Mouse (Mus musculus) natural killer cell, adult 2 months (primary cell): Measurements from ENCODE around the gene Oxa1l.

Experiments used
- DNase-seq, 2 experiments: peaks; one replicate each; pipeline ENCODE4 v3.0.0; 2022; ENCODE audit warnings: low spot score in 2 of 2

Gene Oxa1l

DNA sequence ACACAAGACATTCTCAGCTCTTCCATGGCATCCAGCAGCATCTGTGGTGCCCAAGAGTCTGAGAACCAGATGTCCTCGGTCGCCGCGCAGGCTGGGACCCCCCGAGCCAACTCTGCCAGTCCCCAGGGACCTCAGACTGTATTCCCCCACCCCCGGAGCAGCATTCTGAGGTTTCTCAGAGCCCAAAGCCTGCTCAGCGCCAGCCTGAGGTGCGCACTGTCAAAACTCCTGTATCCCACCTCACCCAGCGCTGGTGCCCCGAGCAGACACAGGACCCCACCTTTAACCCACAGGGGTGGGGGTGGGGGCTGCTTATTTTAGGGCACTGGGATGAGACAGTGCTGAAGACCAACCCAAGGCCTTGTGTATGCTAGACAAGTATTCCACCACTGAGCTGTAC is 10.8 kb downstream of the Oxa1l start:
- DNase-seq: no peak

DNA sequence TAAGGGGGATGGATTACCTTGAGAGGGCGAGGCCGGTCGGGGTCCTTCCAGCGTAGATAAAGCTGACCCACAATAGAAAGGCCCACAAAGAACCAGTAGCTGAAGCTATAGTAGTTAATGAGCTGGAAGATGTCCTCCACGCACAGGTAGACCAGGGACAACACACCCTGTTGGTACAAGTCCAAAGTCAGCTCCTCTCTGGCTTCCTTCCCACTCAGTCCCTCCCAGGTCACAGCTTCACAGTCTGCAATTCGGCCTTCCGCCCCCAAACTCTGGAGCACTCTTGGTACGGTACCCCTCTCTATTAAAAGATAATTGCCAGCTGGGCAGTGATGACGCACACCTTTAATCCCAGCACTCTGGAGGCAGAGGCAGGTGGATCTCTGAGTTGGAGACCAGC is 12.3 kb downstream of the Oxa1l start:
- no peak for DNase-seq

DNA sequence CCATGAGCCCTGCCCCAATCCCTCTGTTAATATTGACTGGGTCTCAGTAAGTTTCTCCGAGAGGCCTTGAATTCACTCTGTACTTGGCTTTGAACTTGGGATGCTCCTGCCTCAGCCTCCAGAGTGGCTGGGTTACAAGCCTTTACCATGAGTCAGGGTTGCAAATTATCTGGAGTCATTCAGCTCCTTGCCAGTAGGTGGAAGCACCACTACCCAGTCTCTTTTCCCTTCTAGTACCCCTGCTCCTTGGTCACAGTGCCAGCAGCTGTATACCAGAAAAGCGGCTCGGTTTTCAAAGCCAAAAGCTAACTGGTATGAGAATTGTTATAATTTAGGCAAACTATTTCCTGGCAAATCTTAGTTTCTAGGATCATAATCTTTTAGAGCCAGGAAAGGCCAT is 15.3 kb downstream of the Oxa1l start:
- DNase-seq: peak; percentile 14 to 41

DNA sequence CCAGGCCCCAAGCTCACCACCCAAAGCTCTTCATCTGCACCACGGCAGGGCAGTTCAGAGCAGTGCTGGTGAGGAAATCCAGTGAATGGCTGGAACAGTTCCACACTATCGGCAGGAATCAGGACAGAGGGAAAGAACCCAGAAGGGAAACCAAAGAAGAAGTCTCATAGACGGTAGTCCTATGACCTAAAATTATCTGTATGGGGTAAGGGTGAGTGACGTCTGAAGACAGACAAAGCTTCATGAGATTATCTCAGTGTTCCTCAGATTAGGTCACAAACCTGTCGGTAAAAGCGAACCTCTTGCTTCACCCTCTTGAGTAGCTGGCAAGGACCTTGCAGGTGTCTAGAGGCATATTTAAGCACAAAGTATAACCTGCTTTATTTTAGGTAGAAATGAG is 16.5 kb downstream of the Oxa1l start:
- no peak for DNase-seq

DNA sequence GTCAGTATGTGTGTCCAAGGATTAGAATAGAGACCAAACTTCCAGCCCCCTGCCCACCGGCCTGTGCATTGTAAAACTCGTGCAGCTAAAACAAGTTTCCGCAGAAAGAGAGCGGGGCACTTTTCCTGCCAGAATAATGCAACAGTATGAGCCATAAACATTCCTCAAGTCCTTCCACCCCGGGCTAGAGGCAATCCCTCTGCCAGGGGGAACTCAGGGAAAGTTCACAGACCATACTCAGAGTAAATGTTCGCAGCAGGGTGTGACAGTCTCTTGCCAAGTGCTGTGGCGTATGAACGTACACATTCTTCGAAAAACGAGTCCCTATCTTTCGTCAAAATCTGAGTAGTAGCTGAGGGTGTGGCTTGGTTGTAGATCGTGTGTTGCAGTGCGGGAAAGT is 18.9 kb downstream of the Oxa1l start:
- DNase-seq: no peak

DNA sequence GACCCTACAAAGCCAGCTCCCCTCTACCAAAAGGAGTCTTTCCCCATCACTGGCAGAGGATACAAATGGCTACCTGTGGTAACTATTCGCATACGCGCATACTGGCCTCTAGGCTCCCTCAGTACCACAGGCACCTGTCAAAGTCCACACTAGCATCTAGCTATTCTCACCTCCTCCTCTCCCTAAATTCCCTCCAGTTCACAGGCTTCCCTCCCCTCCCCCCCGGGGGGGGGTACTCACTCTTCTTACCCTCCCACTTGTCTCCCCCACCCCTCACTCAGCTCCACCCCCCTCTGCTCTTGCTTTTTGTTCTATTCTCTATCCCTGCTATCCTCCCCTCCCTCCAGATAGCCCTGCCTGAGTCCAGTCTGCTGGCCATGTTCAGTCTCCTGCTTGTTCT is 20.0 kb downstream of the Oxa1l start:
- DNase-seq: no peak

DNA sequence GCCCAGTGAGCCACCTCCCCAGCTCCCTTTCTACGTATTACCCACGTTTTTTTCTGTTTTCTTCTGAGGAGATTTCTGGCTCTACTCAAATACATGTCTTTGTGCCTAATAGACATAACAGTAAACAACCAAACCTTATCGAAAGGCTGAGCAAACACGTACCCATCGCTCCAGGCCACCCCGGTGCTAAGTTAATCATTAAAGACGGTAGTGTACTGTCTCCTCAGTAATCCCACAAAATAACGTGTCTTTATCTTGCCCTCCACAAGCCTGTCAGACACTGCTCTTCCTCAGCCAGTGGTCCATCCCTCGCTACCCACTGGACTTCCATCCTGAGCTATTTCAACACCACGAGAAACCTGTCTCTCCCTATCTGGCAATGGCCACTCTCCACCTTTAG is 21.2 kb downstream of the Oxa1l start:
- DNase-seq: no peak

DNA sequence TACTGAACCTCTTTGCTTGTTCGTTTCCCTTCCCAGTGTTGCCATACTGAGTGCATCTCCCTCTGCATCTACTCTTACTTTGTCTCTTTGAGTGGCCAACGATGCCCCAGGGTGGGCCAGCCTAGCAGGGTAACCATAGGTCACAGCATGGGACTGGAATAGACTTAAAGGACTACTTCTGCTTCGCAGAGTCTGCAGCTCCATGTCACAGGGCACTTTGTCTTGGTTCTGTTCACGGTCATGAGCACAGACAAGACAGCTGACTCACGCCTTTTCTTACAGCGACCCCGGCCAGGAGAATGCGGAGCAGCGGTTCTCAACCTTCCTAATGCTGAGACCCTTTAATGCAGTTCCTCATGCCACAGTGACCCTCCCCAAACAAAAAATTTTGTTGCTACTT is 22.0 kb downstream of the Oxa1l start:
- no peak for DNase-seq

DNA sequence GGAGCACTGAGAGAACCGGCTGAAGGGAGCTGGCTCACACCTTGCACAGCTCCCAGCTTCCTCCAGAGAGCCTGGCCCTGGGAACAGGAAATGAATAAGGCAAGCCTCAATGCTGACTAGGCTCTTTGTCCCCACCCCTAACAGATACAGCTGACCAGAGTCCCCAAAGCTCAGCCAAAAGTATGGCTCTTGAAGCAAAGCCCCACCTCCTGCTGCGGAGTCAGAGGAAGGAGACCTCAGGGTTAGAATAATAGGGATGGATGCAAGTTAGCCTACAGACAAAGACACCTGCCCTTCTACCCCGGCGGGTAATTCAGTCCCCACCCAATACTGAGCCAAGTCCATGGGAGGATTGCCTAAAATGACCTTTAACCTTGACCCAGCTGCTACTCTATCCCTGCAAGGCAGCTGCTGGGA is 22.7 kb downstream of the Oxa1l start:
- DNase-seq: no peak

DNA sequence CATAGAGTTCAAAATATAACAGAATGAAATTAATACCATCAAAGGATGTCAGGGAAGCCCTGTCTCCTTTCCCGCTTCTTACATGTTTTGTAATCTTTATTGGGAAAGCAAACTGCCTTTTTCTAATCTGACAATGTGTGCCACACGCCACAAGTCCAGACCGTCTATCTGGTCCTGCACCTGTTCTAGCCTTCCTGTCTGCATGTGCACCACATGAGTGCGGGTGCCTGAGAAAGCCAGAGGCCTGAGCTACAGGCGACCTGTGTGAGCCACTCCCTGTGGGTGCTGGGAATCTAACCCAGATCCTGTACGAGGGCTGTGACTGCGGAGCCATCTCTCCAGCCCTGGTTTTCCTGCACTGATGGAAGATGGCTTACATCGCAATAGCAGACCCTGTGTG is 23.8 kb downstream of the Oxa1l start:
- DNase-seq: no peak

DNA sequence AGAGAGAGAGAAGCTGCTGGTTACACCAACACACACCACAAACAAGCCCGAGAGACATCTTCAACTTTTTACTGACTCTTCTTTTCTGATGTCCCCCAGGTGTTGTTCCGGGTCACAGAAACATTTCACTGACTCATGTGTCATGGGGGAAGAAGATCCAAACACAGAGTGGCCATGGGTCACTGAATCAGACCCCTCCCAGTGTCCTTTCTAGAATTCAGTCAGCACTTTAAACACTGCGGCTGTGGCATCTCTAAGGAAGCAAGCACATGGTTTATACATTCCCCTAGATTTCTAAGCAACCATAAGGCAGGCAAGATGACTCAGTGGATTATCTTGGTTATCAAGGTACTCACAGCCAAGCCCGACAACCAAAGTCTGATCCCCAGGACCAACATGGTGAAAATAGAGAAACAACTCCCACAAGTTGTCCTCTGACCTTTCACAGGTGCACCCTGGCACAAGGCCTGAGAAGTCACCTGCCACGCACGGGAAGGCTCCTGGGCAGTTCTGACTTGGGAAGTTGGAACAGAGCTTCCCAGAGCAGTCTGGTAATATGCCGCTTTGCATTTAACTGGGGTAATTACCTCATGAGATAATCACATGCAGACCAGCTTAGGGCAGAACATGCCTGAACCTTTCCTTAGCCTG is 25.5 kb downstream of the Oxa1l start:
- no peak for DNase-seq

DNA sequence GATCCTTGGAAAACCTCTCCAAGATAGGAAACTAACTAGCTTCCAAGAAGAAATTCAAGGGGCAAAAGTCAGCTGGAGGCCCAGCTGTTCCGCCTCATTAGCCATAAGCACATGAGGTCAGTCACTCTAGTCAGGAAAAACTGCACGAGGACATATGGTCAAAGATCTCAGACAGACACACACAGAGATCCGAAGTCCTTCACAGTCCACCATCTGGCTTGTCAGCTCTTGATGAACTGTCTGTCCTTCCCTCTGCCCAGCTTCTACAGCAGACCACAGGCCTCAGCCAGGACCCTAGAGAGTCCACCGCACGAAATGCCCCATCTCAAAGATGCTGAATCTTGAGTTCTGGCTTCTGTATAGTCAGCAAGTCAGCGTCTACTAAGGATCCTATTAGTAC is 26.9 kb downstream of the Oxa1l start:
- DNase-seq: no peak

DNA sequence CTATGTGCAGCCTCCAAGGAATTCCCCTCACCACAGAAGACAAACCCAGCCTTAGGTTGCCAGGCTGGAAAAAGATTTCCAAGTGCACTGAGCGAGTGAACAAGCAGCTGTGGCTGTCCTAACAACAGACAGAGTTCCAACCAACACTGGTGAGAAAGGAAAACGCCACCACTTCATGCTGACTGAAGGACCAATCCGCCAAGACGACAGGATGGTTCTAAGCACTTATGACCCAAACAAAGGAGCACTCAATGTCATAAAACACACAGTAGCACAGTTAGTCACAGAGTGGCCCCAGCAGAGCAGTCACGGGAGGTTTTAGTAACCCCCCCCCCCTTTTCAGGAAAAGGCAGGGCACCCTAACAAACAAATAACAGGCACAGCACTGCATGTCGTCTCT is 30.2 kb downstream of the Oxa1l start:
- DNase-seq: no peak

DNA sequence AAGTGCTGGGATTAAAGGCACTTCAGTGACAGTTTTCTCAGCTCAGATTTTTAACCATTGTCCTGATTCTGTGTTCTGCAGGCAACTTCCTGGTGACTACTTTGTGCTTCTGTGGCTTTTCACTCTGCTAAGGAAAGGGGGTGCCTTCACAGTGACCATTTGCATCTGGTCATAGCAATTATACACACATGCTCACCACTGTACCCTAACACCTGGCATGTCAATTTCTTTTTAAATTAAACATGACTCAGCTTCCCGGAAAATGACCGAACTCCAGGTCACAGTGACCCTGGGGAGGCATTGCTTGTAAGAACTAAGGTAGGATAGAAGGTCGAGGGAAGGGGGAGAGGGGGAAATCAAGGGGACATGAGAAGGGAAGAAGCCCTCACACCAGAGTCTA is 33.2 kb downstream of the Oxa1l start:
- DNase-seq: no peak

DNA sequence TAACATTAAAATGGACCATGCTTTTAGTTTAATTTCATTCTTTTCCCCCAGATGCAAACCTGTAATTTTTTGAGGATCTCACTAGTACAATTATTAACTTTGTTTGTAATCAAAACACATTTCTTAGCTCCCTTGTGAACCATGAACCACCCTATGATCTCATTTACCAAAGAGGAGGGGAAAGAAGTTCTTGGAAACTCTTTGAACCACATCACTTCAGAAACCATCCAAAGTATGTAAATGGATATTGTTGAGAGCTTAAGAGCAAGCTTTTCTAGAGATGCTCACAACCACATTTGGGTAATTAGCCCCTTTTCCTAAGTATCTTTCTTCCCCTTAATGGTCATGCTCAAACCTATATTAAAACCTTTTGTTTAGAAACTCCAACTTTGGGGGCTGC is 33.7 kb downstream of the Oxa1l start:
- DNase-seq: no peak

DNA sequence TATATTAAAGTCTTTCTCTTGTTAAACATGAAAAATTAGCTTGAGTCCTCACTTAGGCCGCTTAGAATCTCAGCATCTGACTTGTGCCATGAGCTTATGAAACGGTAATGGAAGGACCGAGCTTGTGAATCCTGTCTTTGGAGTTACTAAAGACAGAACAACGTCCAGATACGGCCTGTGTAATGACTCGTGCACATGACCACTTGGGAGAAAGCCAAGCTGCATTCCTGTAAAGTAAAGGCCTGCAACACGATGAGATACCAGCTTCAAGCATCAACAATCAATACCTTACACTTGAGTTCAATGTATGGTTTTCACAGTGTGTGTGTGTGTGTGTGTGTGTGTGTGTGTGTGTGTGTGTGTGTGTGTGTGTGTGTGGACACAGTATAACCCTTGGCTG is 36.1 kb downstream of the Oxa1l start:
- DNase-seq: no peak

DNA sequence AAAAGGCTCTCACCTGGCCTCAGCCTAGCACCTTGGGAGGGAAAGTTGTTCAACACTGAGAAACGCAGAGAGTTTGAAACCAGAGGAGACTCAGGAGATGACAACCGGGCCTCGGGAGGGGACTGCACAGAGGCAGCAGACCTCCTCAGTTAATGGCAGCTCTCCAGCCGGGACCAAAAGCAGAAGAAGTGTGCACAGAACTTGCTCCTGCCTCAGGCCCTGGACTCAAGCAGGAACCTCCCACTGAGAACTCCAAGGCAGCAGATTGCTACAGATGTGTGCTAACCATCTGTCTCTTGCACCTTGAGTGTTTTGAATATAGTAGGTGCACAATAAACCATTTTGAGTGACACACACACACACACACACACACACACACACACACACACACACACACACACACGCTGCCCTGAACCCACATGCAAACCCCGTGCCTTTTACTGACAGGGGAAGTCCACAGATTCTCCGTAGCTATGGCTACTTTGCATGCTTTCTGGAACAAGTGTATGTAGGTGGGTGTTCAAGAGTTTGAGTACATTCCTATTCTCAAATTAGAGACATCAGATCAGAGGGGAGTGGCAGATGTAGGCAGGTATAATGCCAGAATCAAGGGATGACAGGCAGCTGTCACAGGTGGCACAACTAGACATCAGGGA is 37.4 kb downstream of the Oxa1l start:
- peak; percentile 9 to 10 for DNase-seq

DNA sequence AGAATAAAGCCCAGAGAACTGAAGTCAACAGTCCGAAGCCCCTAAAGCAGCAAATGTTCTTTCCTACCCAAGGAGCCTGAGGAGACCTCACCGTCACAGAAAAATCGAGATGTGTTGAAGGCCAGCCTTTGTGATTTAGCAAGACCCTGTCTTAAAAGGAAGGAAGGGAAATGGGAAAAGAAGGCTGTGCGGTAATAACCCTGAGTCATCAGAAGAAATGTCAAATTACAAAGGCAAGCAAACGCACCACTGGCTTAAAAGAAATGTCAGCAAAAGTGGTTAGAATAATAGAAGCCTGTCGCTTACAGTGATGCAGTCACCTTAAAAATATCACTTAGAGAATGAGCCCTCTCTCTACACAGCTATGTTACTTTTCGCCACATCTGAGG is 37.9 kb downstream of the Oxa1l start:
- no peak for DNase-seq

DNA sequence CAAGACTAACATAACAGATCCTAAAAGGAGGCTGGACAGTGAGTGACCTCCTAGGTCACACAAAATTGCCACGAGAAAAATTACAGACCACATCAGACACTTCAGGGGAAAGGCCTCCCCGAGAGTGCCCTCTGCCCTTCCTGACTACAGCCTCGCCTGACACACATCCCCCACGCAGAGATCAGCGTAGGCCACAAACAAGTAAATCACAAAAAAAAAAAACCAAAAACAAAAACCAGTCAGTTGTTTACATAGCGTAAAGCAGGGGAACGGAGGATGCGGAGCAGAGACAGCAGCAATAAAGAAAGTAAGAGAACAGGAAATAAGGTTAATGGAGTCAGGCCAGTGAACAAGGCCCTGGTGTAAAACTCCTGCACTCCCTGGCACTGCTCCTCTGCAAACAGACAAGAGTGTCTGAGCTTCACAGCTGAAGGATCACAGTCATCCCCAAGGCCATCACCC is 38.3 kb downstream of the Oxa1l start:
- DNase-seq: peak; percentile 50 to 67

DNA sequence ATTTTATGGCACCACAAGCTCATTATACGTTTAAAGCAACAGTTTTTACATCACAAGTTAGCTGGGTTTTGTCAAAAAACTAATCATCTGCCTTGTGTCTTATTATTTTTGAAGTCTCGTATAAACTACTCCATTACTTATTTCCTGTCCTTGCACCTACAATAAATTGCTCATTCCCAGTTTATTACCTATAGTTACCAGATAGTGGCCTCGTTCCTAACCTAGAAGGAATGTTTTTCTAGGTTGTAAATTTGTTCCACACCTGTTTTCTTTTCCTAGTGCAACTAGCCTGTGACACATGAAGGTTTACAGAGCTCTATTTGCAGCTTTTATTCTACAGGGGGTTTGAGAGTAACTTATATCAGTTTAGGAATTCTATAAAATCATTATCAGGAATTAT is 41.1 kb downstream of the Oxa1l start:
- no peak for DNase-seq

DNA sequence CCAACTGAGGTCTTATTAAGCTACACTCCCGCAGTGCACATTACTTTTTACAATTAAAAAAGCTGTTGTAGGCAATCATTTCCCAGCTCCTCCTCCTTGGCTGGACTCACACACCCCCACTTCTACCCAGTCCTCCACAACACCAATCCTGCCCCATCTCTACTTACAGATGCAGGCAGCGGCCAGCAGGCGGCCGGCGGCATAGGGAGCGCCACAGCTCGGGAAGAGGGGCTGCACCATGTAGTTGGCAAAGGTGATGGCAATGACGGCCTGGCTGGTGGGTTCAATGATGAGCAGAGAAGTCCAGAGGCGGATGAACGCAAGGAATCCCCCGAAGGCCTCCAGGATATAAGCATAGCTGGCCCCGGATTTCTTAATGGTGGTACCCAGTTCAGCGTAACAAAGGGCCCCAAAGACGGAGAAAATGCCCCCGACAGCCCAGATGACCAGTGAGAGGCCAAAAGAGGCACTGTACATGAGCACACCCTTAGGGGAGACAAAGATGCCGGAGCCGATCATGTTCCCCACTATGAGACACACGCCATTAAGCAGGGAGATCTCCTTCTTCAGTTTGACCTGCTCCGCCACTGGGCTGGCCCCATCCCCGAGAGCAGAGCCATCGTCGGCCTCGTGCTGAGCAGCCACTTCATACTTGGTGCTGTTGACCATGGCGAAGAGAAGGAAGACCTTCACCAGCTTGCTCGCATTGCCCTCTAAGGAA is 47.9 kb downstream of the Oxa1l start:
- DNase-seq: no peak

DNA sequence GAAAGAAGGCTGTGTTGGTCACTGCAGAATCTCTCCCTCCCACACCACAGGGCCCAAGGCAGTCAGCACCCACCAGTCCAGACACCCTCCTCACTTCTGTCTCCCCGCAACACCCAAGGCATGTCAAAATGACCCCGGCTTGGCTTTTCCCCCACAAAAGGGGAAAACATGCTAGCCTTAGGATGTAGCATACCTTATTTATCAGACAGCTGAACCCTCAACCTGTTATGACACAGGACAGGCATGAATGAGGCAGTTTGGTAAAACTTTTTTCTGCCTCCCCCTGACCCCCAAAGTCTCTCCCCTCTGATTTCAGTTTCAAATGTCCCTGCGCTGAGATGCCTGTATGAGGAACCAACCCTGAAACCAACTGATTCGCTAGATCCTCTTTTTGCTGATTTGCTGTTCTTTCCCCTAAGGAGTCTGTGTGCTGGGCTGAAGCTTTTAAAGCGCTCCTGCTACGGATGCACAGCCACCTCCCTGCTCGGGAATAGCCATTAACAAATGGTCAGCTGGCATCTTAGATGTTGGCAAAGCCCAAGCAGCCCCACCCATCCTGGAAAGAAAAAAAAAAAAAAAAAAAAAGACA is 48.5 kb downstream of the Oxa1l start:
- DNase-seq: peak in 1 of 2 experiments; percentile 33
